In genomic region chr17:79472106-79472995, GRCm38 (mm10) we compare ENCODE assay signal across 9 mouse cellular contexts.
DNase-seq lines count a peak whose midpoint lies in the region; ATAC-seq lines count a peak whose summit lies in the region.
"Had no signal": no experiment of that assay in that cellular context is flagged by ENCODE, and none has a peak within 500 bp of the region (broad histone marks: within the 10 kb centered on the region; RNA-seq: fewer than 3 reads in every experiment).

No protein-coding gene starts in this region.

- intact Hi-C loops in gastrocnemius, postnatal 36 days (cut with DNase I) = no loop called here

- no peak overlapping the region for H3K9ac ChIP-seq in intestine, embryonic 16.5 days (ENCODE audit: low read depth, low read length)
- no peak overlapping the region for H3K9ac ChIP-seq in midbrain, embryonic 16.5 days (ENCODE audit: low read depth, low read length)
- no peak overlapping the region for H3K9ac ChIP-seq in forebrain, embryonic 15.5 days (replicated peaks)

- ATAC-seq in intestine, embryonic 16.5 days = peak; percentile 74; the same call in 1 of the 2 replicates
- peak; percentile 56; the same call in 1 of the 2 replicates for ATAC-seq in midbrain, embryonic 16.5 days
- no peak for ATAC-seq in forebrain, embryonic 15.5 days (replicated peaks)

- H3K4me1 ChIP-seq in intestine, embryonic 16.5 days (ENCODE audit: control insufficient read depth, insufficient read depth, low read length) = 0 out of 2 replicates have a peak, but pooled peaks cover 6% of the 10 kb centered on the region
- no peaks in the 10 kb centered on the region for H3K4me1 ChIP-seq in midbrain, embryonic 16.5 days (ENCODE audit: control insufficient read depth, insufficient read depth, low read length)
- H3K4me1 ChIP-seq in forebrain, embryonic 15.5 days = no peaks in the 10 kb centered on the region

- peak; percentile 7 for DNase-seq in kidney, adult 11 months
- DNase-seq in kidney, postnatal 4 days = no peak
- DNase-seq in gastrocnemius, postnatal 36 days = peak; percentile 12 to 16
- DNase-seq in spleen, postnatal 36 days (ENCODE audit: low spot score in 2 of 2) = no peak
- no peak for DNase-seq in urinary bladder, postnatal 10 days (ENCODE audit: low spot score)
- DNase-seq: thymus, postnatal 4 days had no signal

- H3K4me2 ChIP-seq in intestine, embryonic 16.5 days (ENCODE audit: low read depth, low read length) = no peak overlapping the region
- no peak overlapping the region for H3K4me2 ChIP-seq in midbrain, embryonic 16.5 days (ENCODE audit: low read length)
- no peak overlapping the region for H3K4me2 ChIP-seq in forebrain, embryonic 15.5 days (replicated peaks)

- no peak overlapping the region for H3K4me3 ChIP-seq in intestine, embryonic 16.5 days (ENCODE audit: low read length)
- no peak overlapping the region for H3K4me3 ChIP-seq in midbrain, embryonic 16.5 days (ENCODE audit: low read depth, low read length)
- H3K4me3 ChIP-seq in forebrain, embryonic 15.5 days = no peak overlapping the region

- no peaks in the 10 kb centered on the region for H3K36me3 ChIP-seq in intestine, embryonic 16.5 days (ENCODE audit: control insufficient read depth, insufficient read depth, low read length)
- H3K36me3 ChIP-seq in midbrain, embryonic 16.5 days (ENCODE audit: control insufficient read depth, insufficient read depth, low read length) = no peaks in the 10 kb centered on the region
- H3K36me3 ChIP-seq in forebrain, embryonic 15.5 days = no peaks in the 10 kb centered on the region

- peak overlapping the region; percentile 10 for H3K27ac ChIP-seq in intestine, embryonic 16.5 days (ENCODE audit: low read length)
- no peak overlapping the region for H3K27ac ChIP-seq in midbrain, embryonic 16.5 days (ENCODE audit: low read length)
- H3K27ac ChIP-seq in forebrain, embryonic 15.5 days (replicated peaks) = no peak overlapping the region

- H3K9me3 ChIP-seq in intestine, embryonic 16.5 days (ENCODE audit: control insufficient read depth, low read length) = no peaks in the 10 kb centered on the region
- H3K9me3 ChIP-seq in midbrain, embryonic 16.5 days (replicated peaks; ENCODE audit: control insufficient read depth, low read length, poor library complexity, severe bottlenecking) = no peaks in the 10 kb centered on the region
- H3K9me3 ChIP-seq in forebrain, embryonic 15.5 days = no peaks in the 10 kb centered on the region

- H3K27me3 ChIP-seq in intestine, embryonic 16.5 days (replicated peaks; ENCODE audit: control insufficient read depth, insufficient read depth, low read length) = no peaks in the 10 kb centered on the region
- H3K27me3 ChIP-seq in midbrain, embryonic 16.5 days (ENCODE audit: control insufficient read depth, insufficient read depth, low read depth, low read length) = no peaks in the 10 kb centered on the region
- no peaks in the 10 kb centered on the region for H3K27me3 ChIP-seq in forebrain, embryonic 15.5 days

- WGBS in intestine, embryonic 16.5 days = 42% methylated on average over 10 of the region's 10 CpGs
- WGBS in midbrain, embryonic 16.5 days = 53% methylated on average over 10 of the region's 10 CpGs
- WGBS in forebrain, embryonic 15.5 days = 54% methylated on average over 10 of the region's 10 CpGs

Comparison
In these comparisons a context has a peak if more than half of its experiments do, and no peak if none do; other contexts are left out.
1. DNase-seq: peak in kidney, adult 11 months (single experiment) and gastrocnemius, postnatal 36 days (2 of 2); none in kidney, postnatal 4 days (0 of 2), spleen, postnatal 36 days (0 of 2) and urinary bladder, postnatal 10 days (single experiment).